Mouse (Mus musculus): Measurements from ENCODE around the gene Chn2.
A peak's percentile ranks its signal among the peaks of the same experiment; 100 is the strongest.

The Chn2 gene

DNA sequence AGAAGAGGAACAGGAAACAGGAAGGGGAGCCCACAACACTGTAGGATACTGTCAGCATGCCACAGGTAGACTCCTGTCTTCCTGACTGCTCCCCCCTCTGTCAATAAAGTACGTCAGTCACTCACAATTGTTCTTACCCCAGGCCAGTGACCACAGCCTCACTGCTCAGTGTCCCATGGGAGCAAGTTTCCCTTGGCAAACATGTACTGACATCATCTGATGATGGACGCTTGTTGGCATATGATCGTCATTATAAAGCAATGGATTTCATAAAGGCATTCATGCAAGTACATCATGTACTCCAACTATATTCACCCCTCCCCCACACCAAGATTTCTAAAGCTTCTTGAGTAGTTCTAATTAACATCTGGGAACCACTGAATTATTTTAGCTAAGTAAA lies 218.2 kb downstream of the Chn2 start:
- no peaks in the 10 kb centered on the region for H3K36me3 ChIP-seq (ENCODE audit: insufficient read depth, low read length)
- peaks cover 48% of the 10 kb centered on the region for H3K4me1 ChIP-seq (replicated peaks; ENCODE audit: low read depth, low read length)
- no peak overlapping the region for H3K4me3 ChIP-seq (replicated peaks; ENCODE audit: low read length)
- no peaks in the 10 kb centered on the region for H3K9me3 ChIP-seq (ENCODE audit: low read length)
- TF ChIP-seq CTCF (conservative IDR thresholded peaks at IDR 0.05; ENCODE audit: low read length) (no peak), NANOG (IDR thresholded peaks at IDR 0.05; ENCODE audit: borderline replicate concordance, low read length) (no peak), POU5F1 (IDR thresholded peaks at IDR 0.05; ENCODE audit: borderline replicate concordance, low read length) (no peak)
- H3K27me3 ChIP-seq (ENCODE audit: insufficient read depth, low read length): no peaks in the 10 kb centered on the region

DNA sequence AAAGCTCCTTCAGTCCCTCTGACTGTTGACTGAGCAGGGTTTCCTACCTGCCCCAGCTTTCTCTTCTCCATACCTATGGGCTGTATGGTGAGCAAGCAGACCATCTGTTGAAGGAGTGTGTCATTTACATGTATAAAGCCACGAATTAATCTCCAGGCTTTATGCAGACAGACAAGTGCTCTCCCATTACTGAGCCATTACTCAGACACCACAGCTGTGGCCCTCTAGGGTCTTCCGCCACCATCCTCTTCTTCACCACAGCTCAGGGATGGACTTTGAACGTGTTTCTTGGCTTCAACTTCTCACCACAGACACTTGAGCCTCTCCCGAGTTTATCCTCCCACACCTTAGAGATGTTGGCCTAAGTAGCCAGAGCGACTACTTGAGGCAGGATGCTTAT lies 219.1 kb downstream of the Chn2 start:
- TF ChIP-seq NANOG (IDR thresholded peaks at IDR 0.05; ENCODE audit: borderline replicate concordance, low read length) (no peak), CTCF (conservative IDR thresholded peaks at IDR 0.05; ENCODE audit: low read length) (no peak), POU5F1 (IDR thresholded peaks at IDR 0.05; ENCODE audit: borderline replicate concordance, low read length) (no peak)
- peak overlapping the region; percentile 35; the same call in 1 of the 2 replicates for H3K4me3 ChIP-seq (replicated peaks; ENCODE audit: low read length)
- H3K36me3 ChIP-seq (ENCODE audit: insufficient read depth, low read length): no peaks in the 10 kb centered on the region

DNA sequence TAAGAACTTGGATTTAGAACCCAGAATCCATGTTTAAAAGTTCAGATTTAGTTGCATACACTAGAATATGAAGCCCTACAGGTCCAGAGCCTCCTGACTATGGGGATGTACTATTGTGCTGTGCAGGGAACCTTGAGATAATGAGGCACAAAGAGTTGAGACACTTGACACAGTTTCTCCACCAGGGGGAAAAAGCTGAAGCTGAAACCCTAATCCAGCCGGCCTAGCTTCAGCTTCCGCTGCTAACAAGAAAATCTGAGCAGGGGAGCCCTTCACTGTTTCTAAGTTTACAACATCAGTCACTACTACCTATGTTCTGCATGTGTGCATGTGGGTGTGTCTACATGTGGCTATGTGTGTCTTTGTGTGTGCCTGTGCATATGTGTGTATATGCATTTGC lies 223.4 kb downstream of the Chn2 start:
- H3K36me3 ChIP-seq (ENCODE audit: insufficient read depth, low read length): no peaks in the 10 kb centered on the region
- H3K4me3 ChIP-seq (replicated peaks; ENCODE audit: low read length): no peak overlapping the region
- no peaks in the 10 kb centered on the region for H3K27me3 ChIP-seq (ENCODE audit: insufficient read depth, low read length)
- H3K9me3 ChIP-seq (ENCODE audit: low read length): no peaks in the 10 kb centered on the region
- H3K4me1 ChIP-seq (replicated peaks; ENCODE audit: low read depth, low read length): peaks cover 21% of the 10 kb centered on the region
- TF ChIP-seq CTCF (conservative IDR thresholded peaks at IDR 0.05; ENCODE audit: low read length): 0 out of 2 replicates have a peak, but pooled peaks have one; percentile 5
- no peak for TF ChIP-seq NANOG (IDR thresholded peaks at IDR 0.05; ENCODE audit: borderline replicate concordance, low read length)
- no peak for TF ChIP-seq POU5F1 (IDR thresholded peaks at IDR 0.05; ENCODE audit: borderline replicate concordance, low read length)

More for the DNA sequence above, 219.1 kb downstream of the Chn2 start:
- Histone ChIP-seq H3K27me3 (ENCODE audit: insufficient read depth, low read length) (no peaks in the 10 kb centered on the region), H3K4me1 (replicated peaks; ENCODE audit: low read depth, low read length) (peaks cover 43% of the 10 kb centered on the region), H3K9me3 (ENCODE audit: low read length) (no peaks in the 10 kb centered on the region)

DNA sequence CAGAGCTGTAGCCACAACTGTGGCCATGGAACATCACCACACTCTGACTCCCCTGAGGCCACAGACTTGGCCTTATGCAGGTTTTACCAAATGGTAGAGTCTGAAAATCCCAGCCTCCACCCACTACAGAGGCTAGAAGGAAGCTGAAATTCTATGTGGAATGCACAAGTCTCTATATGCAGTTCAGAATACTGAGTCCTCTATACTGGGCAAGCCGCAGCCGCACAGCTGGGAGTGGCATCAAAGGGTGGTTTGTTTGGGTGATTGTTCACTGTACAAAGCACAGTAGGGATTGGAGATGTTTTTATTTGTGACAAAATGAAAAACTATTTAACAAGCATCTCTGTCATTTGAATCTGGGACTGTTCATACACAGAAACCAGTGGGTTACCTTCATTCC lies 224.5 kb downstream of the Chn2 start:
- Histone ChIP-seq H3K9me3 (ENCODE audit: low read length) (no peaks in the 10 kb centered on the region), H3K4me1 (replicated peaks; ENCODE audit: low read depth, low read length) (peaks cover 12% of the 10 kb centered on the region), H3K4me3 (replicated peaks; ENCODE audit: low read length) (no peak overlapping the region), H3K36me3 (ENCODE audit: insufficient read depth, low read length) (no peaks in the 10 kb centered on the region), H3K27me3 (ENCODE audit: insufficient read depth, low read length) (no peaks in the 10 kb centered on the region)
- TF ChIP-seq CTCF (conservative IDR thresholded peaks at IDR 0.05; ENCODE audit: low read length) (no peak), NANOG (IDR thresholded peaks at IDR 0.05; ENCODE audit: borderline replicate concordance, low read length) (no peak)

DNA sequence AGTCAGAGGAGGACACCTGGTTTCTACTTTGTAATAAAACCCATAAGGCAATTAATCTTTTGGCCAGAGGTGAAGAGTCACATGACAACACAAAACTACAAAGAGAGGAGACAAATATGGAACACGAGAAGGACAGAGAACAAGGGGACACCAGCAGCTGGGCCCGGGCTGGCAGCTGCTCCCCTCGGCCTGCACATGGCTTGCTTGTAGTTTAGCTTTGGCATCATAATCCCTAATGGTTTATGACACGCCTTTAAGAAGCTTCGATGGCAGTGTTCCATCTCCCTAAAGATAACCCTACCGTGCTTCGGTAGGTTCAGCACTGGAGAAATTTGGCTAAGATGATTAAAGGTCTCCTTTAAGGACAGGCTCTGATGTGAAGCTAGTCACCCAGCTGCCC lies 225.2 kb downstream of the Chn2 start:
- no peaks in the 10 kb centered on the region for H3K36me3 ChIP-seq (ENCODE audit: insufficient read depth, low read length)
- H3K4me3 ChIP-seq (replicated peaks; ENCODE audit: low read length): no peak overlapping the region
- no peaks in the 10 kb centered on the region for H3K9me3 ChIP-seq (ENCODE audit: low read length)
- H3K4me1 ChIP-seq (replicated peaks; ENCODE audit: low read depth, low read length): 0 out of 2 replicates have a peak, but pooled peaks cover 7% of the 10 kb centered on the region
- no peak for TF ChIP-seq NANOG (IDR thresholded peaks at IDR 0.05; ENCODE audit: borderline replicate concordance, low read length)
- TF ChIP-seq CTCF (conservative IDR thresholded peaks at IDR 0.05; ENCODE audit: low read length): no peak
- TF ChIP-seq POU5F1 (IDR thresholded peaks at IDR 0.05; ENCODE audit: borderline replicate concordance, low read length): no peak
- no peaks in the 10 kb centered on the region for H3K27me3 ChIP-seq (ENCODE audit: insufficient read depth, low read length)

DNA sequence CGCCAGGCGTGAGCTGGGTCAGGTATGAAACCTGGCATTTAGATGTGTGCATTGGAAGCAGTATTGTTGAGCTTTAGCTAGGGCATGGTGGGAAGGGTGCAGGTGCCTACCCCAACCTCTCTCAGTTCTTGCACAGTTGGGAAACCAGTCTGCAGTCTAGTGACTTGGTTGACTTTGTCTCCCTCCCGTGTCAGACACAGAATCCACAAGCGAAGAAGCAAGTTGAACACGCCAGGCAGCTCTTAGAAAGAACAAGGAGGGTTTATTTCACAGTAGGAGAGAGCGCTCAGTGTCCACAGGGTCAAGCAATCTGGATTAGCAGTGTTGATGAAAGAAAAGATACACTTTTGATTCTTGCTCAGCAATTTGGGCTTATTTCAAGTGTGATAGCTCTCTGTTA lies 226.0 kb downstream of the Chn2 start:
- Histone ChIP-seq H3K27me3 (ENCODE audit: insufficient read depth, low read length) (no peaks in the 10 kb centered on the region), H3K9me3 (ENCODE audit: low read length) (no peaks in the 10 kb centered on the region), H3K4me1 (replicated peaks; ENCODE audit: low read depth, low read length) (0 out of 2 replicates have a peak, but pooled peaks cover 7% of the 10 kb centered on the region), H3K36me3 (ENCODE audit: insufficient read depth, low read length) (no peaks in the 10 kb centered on the region), H3K4me3 (replicated peaks; ENCODE audit: low read length) (no peak overlapping the region)
- TF ChIP-seq POU5F1 (IDR thresholded peaks at IDR 0.05; ENCODE audit: borderline replicate concordance, low read length): no peak
- no peak for TF ChIP-seq NANOG (IDR thresholded peaks at IDR 0.05; ENCODE audit: borderline replicate concordance, low read length)
- no peak for TF ChIP-seq CTCF (conservative IDR thresholded peaks at IDR 0.05; ENCODE audit: low read length)

DNA sequence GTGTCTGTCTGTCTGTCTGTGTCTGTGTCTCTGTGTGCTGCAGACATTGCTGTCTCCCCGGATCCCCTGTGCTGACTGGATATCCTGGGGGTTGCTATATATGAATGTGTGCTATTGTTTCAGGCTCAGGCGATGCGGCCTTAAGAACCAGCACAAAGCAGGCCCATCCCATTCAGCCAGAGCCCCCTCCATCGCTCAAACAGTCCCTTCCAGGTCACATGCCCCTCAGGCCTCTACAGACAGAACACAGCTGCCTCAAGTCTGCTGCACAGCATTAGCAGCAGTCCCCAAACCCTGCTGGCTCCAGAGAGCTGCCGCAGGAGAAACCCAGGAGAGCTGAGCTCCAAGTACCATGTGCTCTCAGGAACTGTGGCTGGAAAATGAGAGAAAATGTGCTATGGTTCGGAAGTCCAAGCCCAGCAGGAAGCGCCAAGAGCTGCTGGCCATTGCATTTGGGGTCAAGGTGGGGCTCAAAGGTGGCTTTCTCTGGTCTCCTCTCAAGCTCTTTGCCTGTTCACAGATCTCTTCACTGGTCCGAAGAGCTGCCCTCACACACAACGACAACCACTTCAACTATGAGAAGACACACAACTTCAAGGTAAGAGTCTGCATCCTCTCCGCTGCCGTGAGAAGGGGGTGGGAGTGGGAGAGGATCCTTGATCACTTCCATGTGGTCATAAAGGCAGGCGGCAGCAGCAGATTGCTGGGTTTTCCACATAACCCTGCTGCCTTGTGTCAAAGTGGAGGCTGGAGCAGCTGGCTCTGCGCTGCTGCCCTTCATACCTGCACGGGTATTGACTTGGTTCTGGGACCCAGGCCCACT lies 233.4 kb downstream of the Chn2 start:
- H3K36me3 ChIP-seq (ENCODE audit: insufficient read depth, low read length): no peaks in the 10 kb centered on the region
- peaks cover 20% of the 10 kb centered on the region for H3K4me1 ChIP-seq (replicated peaks; ENCODE audit: low read depth, low read length)
- H3K9me3 ChIP-seq (ENCODE audit: low read length): no peaks in the 10 kb centered on the region
- H3K4me3 ChIP-seq (replicated peaks; ENCODE audit: low read length): no peak overlapping the region
- no peaks in the 10 kb centered on the region for H3K27me3 ChIP-seq (ENCODE audit: insufficient read depth, low read length)
- TF ChIP-seq NANOG (IDR thresholded peaks at IDR 0.05; ENCODE audit: borderline replicate concordance, low read length) (no peak), POU5F1 (IDR thresholded peaks at IDR 0.05; ENCODE audit: borderline replicate concordance, low read length) (no peak), CTCF (conservative IDR thresholded peaks at IDR 0.05; ENCODE audit: low read length) (no peak)

DNA sequence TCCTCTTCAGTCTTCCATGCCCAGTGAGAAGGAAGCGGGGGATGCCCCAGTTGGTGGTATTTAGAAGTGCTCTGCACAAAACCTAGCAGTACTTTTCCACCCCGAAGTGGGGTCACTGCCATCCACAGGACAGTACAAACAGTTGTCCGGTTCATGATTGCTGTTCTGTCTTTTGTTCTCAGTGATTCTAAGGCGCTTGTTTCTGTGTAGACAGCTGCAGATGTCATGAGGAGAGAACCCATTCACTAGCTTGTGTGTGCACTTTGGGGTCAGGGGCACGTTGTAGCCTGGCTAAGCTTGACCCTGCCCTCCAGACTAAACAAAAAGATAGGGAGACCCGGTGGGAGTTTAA lies 234.0 kb downstream of the Chn2 start:
- no peaks in the 10 kb centered on the region for H3K9me3 ChIP-seq (ENCODE audit: low read length)
- TF ChIP-seq CTCF (conservative IDR thresholded peaks at IDR 0.05; ENCODE audit: low read length) (no peak), NANOG (IDR thresholded peaks at IDR 0.05; ENCODE audit: borderline replicate concordance, low read length) (no peak), POU5F1 (IDR thresholded peaks at IDR 0.05; ENCODE audit: borderline replicate concordance, low read length) (no peak)
- H3K4me1 ChIP-seq (replicated peaks; ENCODE audit: low read depth, low read length): peaks cover 25% of the 10 kb centered on the region
- no peak overlapping the region for H3K4me3 ChIP-seq (replicated peaks; ENCODE audit: low read length)
- no peaks in the 10 kb centered on the region for H3K36me3 ChIP-seq (ENCODE audit: insufficient read depth, low read length)
- H3K27me3 ChIP-seq (ENCODE audit: insufficient read depth, low read length): no peaks in the 10 kb centered on the region

DNA sequence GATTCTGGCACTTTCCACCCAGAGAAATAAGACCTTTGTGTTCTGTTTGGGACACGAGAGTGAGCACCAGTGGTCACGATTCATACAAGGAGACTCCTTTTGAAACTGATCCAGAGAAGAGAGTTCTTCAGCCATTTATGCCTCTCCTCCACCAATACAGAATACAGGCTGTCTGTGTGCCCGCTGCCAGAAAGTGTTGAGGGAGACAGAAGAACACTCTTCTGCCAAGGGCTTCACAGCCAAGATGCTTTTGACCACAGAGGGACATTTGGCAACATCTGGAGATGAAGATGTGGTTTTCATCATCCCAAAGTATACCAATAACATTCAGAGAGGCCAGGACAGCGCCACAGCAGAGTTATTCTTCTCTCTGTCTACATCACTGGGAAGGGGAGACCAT lies 237.9 kb downstream of the Chn2 start:
- H3K36me3 ChIP-seq (ENCODE audit: insufficient read depth, low read length): no peaks in the 10 kb centered on the region
- no peaks in the 10 kb centered on the region for H3K9me3 ChIP-seq (ENCODE audit: low read length)
- TF ChIP-seq POU5F1 (IDR thresholded peaks at IDR 0.05; ENCODE audit: borderline replicate concordance, low read length) (no peak), NANOG (IDR thresholded peaks at IDR 0.05; ENCODE audit: borderline replicate concordance, low read length) (no peak), CTCF (conservative IDR thresholded peaks at IDR 0.05; ENCODE audit: low read length) (no peak)
- no peaks in the 10 kb centered on the region for H3K27me3 ChIP-seq (ENCODE audit: insufficient read depth, low read length)
- no peak overlapping the region for H3K4me3 ChIP-seq (replicated peaks; ENCODE audit: low read length)
- peaks cover 48% of the 10 kb centered on the region for H3K4me1 ChIP-seq (replicated peaks; ENCODE audit: low read depth, low read length)

Measured in E14TG2a.4 (cell line).